Mouse (Mus musculus): ENCODE measurements at regions not wholly inside any gene's neighbourhood (a gene's known extent, or its start where the extent isn't known, plus 50 kb on each side); places are given as distances from the start of the nearest gene placed in this dataset.

DNA sequence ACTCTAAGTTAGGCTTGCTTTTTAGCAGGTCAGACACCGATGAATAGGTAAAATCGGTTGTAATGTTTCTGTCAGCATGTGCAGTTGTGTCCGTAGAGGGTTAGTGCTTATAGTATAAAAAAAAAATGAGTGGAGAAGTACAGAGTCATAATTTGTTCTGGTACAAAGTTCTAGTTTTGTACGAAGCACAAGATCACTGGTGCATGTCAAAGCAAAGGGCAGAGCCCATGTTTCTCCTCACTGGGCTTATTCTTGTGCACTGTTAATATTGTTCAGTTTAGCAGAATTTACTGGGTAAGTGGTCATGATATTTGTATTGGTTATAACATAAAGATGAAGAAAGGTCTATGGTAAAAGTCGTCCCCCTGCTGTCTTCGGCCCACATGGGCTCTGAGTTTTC lies 330.4 kb upstream of the Fam241a start:
- no peak for DNase-seq (ENCODE audit: low spot score)

DNA sequence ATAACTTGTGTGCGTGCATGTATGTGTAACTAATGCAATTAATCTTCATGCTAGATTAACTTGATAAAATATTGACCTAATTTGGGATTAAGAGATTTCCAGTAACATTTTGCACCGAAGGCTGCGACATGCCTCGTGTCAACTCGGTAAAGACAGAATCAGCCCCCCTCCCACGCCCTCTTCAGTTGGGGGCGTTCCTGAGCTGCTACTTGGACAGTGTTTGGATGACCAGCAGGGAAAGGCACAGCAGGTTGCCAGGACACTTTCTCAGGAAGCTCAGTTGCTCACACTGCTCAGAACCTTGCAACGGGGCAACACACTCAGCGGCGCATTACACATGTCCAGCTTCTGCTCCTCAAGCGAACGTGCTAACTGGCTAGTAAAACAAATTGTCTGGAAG lies 326.2 kb upstream of the Fam241a start:
- no peak for DNase-seq (ENCODE audit: low spot score)

DNA sequence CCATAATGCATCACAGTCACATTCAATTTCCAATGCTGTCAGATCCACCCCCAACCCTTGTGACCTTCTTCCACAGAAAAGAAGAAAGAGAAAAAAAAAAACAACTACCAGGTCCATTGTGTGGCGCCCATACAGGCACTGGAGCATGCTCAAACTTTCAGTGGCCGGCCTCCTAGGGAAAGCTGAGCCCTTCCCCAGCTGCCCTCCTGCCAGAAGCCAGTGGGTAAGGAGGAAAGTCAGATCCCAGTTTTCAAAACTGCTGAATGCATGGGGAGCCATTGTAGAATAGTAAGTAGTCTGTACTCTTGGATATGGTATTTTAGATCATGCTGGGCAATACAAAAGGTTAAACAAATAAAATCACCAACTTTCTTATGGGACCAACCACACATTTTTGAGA lies 325.5 kb upstream of the Fam241a start:
- no peak for DNase-seq (ENCODE audit: low spot score)

- DNase-seq (ENCODE audit: low spot score) = no peak
These were observed 324.8 kb upstream of the Fam241a start for GRCm38 (mm10) chr3:128220776-128221550.

DNA sequence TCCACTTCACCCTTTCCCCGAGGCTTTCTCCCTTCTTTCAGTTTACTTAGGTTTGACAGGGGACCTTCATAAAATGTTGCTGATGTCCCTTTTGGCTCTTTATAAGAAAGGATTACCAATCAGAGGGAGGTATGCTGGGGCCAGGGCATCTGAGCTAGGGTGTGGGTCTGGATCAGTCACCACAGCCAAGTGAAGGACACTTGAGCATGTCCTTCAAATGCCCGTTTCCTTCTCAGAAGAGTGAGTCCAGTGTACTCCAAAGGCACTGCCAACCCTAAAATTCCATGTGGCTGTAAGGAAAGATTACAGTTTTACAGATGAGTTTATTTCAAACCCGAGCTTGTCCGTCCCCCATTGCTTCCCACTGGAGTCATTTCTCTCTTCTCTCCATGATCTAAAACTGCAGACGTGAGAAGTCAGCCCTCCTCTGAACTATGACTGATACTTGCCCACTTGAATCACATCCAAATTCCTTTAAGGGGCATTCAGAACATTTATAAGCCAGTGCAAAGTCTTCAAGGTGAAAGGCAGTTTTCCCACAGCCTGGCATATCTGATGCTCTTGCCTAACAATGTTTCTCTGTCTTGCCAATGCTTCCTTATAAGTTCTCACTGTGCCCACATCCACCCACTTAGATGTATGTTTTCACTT lies 321.8 kb upstream of the Fam241a start:
- no peak for DNase-seq (ENCODE audit: low spot score)

- DNase-seq (ENCODE audit: low spot score) = peak; percentile 14
These were observed 316.1 kb upstream of the Fam241a start for GRCm38 (mm10) chr3:128212256-128212655.

DNA sequence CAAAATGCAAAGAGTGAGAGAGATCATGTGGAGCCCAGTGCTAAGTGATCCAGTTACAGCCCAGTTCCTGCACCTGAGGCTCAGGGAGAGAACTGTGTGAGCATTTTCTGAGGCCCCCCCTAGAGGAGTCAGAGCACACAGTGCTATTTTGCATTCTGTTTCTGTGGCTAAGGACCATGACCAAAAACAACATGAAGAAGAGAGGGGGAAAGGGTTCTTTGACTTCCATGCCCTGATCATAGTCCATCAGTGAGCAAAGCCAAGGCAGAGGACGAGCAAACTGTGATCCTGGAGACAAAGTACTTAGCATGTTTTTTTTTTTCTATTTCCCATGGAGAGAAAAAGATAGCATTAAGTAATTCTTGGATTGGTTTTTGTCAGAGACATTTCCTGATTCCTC lies 314.5 kb upstream of the Fam241a start:
- no peak for DNase-seq (ENCODE audit: low spot score)

- no peak for DNase-seq (ENCODE audit: low spot score)
These were observed 310.8 kb upstream of the Fam241a start for GRCm38 (mm10) chr3:128206948-128207347.

DNA sequence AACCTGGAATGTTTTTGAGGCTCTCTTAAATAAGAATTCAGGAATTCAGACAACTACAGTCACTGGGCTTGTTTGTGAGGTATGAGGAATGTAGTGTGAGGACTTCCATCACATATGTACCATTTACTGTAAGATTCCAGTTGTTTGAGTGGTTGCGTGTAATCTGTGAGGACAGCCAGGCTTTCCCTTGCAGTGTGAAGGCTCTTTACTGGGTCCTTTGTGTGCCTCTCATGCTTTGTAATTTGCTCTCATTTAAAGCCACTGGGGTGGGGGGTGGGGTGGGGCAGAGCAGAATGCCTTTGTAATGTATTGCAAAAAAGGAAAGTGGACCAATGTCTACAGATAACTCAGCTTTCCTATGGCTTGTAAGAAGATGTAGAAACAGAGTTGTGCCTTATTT lies 310.4 kb upstream of the Fam241a start:
- no peak for DNase-seq (ENCODE audit: low spot score)

- DNase-seq (ENCODE audit: low spot score) = no peak
These were observed 304.6 kb upstream of the Fam241a start for GRCm38 (mm10) chr3:128200574-128201235.

DNA sequence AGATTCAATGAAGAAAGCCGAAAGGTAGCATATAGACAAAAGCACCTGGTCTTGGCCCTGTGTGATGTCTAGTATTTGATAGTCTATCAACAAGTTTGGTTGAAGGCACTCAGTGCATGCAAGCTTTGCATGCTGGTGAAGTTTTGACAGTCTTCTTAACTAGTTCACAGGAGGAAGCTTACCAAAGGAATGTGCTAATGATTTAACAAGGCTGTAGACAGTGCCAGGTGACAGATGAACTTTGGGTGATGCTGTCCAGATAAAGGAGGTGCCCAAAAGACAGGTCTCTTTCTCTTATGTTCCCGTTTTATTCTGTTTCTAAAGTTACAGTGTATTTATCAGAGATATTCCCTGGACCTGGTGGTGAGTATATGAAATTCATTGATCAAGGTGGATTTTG lies 303.3 kb upstream of the Fam241a start:
- DNase-seq (ENCODE audit: low spot score) = no peak

DNA sequence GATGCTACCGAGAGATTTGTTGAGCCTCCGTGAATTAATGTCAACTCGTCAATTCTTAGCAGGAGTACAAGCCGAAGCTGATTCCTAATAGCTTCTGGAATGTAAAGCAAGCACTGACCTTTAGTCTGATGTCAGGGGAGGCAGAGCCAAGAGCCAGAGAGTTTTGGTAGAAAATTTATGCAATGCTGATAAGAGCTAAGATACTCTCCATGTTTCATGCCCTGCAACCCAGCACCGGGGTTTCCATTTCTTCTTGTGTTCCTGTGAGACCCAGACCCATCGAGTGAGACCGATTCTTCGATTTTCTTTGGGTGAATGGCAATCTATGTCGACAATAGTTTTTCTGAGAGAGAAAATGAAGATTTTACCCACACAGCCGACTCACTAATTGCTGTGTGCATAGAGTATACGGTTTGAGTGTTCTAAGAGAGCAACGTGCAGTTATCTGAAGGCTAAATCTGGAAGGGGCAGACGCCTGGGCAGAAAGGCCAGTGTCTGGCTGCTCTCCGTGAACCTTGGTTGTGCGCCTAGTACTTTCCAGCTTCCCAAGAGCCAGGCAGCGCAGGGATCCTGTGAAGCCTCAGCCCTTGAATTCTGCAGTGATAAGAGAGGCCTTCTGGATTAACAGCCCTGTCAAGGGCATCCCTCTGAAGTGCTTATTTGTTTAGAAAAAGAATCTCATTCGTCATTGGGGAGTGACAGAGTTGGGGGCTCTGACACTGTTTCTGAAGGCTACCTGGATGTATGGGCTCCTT lies 296.1 kb upstream of the Fam241a start:
- DNase-seq (ENCODE audit: low spot score) = no peak

GRCm38 (mm10) chr3:128187330-128188044 lies 291.4 kb upstream of the Fam241a start:
- DNase-seq (ENCODE audit: low spot score) = no peak

DNA sequence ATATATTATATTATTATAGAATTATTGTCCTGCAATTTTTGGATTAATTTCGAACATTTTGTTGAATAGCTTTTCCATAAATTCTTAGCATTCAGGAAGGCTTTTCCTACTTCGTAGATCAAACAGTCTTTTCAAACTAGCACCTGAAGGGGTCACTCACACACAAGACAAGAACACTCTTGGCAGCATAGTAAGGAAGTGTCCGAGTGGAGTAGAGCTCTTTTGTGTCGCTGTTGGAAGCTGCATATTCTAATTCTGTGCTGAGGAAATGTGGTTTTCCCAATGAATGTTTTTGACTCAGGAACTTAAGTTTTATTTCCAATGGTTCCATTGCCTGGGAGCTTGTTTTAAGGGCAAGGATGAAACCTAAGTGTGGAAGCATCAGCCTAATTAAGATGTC lies 290.2 kb upstream of the Fam241a start:
- no peak for DNase-seq (ENCODE audit: low spot score)

DNA sequence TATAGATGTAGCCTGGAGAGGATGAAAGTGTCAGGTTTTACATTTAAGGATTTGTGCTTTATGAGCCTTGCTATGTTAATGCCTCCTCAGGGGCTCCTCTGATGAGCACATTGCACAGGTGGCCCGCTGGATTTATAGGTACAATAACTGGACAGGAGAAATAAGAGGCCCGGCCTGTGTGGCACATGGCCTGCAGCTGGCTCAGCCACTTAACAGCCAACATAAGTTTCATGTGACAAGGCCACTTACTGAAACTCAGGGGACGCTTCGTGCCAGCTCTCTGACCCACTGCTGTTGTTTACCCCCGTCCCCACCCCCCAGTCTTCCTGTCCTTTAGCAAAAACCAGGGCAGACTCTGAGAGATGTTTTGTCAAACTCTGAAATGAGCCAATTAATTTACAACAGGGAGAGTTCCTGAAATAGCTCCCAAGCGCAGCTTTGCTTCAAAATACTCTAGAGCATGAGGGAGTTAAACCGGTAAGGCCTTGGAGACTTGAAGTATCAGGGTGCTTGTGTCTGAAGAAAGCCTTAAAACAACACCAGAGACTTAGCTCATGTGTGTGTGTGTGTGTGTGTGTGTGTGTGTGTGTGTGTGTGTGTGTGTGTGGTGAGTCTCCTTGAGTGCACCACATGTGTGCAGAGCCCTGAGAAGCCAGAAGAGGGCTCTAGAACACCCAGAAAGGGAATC lies 285.2 kb upstream of the Fam241a start:
- DNase-seq (ENCODE audit: low spot score) = no peak

DNA sequence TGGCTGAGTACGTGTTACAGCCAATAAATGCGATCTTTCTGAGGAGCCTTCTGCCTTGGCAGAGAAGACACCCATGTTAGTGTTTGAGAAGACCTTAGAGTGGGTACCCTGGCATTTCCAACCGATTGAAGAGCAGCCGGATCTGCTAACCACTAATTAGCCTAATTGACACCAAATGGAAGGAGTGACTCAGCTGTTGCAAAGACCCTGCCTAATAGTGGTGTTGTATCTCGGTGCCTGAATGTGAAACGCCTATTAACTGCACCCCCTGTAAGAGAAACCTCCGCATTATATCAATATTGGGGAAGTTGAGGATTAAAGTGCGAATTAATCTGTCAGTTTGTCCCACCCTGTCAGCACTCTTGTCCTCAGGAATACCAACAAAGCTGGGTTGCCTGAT lies 253.1 kb upstream of the Fam241a start:
- DNase-seq (ENCODE audit: low spot score) = no peak

GRCm38 (mm10) chr3:128145329-128145728 lies 249.2 kb upstream of the Fam241a start:
- DNase-seq (ENCODE audit: low spot score) = no peak

- no peak for DNase-seq (ENCODE audit: low spot score)
These were observed 231.7 kb upstream of the Fam241a start for GRCm38 (mm10) chr3:128127836-128128235.

DNA sequence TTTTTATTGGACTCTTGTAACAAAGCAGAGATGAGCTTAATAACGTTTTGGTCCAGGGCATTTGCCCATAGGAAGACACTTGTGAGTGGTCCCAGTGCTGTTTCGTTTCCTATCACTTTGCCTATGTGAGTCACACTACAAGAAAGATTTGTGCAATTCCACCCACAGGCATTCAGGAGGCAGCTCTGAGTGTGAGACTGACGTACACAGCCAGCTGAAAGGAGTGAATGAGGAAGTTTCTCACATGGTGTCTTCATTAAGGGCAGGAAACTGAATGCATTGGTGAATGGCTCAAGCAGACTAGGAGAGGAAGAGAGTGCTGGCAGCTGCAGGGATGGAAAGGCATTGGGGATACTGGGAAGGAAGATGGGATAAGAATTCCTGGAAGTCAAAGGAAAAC lies 230.5 kb upstream of the Fam241a start:
- DNase-seq (ENCODE audit: low spot score) = no peak

DNA sequence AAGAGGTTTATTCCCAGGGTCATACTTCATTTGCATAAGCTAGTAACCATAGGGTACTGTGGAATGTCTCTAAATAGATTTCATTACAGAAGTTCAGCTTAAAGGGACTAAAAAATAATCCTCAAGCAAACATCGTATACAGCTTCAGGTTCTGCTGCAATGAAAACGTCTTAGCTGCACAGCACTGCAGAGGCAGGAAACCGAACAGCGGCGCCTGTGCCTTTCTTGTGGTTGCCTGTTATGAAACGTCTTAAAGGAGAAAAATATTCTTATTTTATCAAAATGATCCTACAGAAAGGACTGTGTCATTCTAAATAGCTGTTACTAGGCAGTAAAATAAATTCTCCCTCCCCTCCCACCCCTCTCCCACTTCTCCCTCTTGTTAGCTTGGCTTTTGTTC lies 226.0 kb upstream of the Fam241a start:
- DNase-seq (ENCODE audit: low spot score) = no peak
